In genomic region chr8:80853208-80853607, GRCm38 (mm10) we compare ENCODE assay signal across 12 mouse cellular contexts. TPM values are rescaled to one million over a fixed set of nuclear protein-coding genes. Genes with fewer than 3 reads are reported as not detected.
DNase-seq lines count a peak whose midpoint lies in the region; ATAC-seq lines count a peak whose summit lies in the region.
"Had no signal": no experiment of that assay in that cellular context is flagged by ENCODE, and none has a peak within 500 bp of the region (broad histone marks: within the 10 kb centered on the region; RNA-seq: fewer than 3 reads in every experiment).

No protein-coding gene starts in this region.

- H3K9ac ChIP-seq in kidney, embryonic 14.5 days (ENCODE audit: low read depth, low read length): no peak overlapping the region
- H3K9ac ChIP-seq in limb, embryonic 12.5 days (replicated peaks): no peak overlapping the region

- H3K36me3 ChIP-seq in kidney, embryonic 14.5 days (ENCODE audit: control insufficient read depth, insufficient read depth, low read length): no peaks in the 10 kb centered on the region
- H3K36me3 ChIP-seq in limb, embryonic 12.5 days: no peaks in the 10 kb centered on the region

- no peaks in the 10 kb centered on the region for H3K27me3 ChIP-seq in kidney, embryonic 14.5 days (ENCODE audit: control insufficient read depth, insufficient read depth, low read length)
- H3K27me3 ChIP-seq in limb, embryonic 12.5 days: no peaks in the 10 kb centered on the region

- H3K4me1 ChIP-seq in kidney, embryonic 14.5 days (ENCODE audit: control insufficient read depth, insufficient read depth, low read length): peaks cover 39% of the 10 kb centered on the region; the same call in 1 of the 2 replicates
- H3K4me1 ChIP-seq in limb, embryonic 12.5 days (replicated peaks): peaks cover 48% of the 10 kb centered on the region

- H3K4me3 ChIP-seq in kidney, embryonic 14.5 days (ENCODE audit: low read length): no peak overlapping the region
- no peak overlapping the region for H3K4me3 ChIP-seq in limb, embryonic 12.5 days (replicated peaks)
- H3K4me3 ChIP-seq: forebrain, embryonic 10.5 days; myocyte had no signal

- no peak overlapping the region for H3K4me2 ChIP-seq in kidney, embryonic 14.5 days (replicated peaks; ENCODE audit: low read depth, low read length)
- peak overlapping the region; percentile 23 for H3K4me2 ChIP-seq in limb, embryonic 12.5 days

- peak overlapping the region; percentile 37; the same call in 1 of the 2 replicates for H3K27ac ChIP-seq in kidney, embryonic 14.5 days (ENCODE audit: low read depth, low read length)
- peak overlapping the region; percentile 59; the same call in 1 of the 2 replicates for H3K27ac ChIP-seq in limb, embryonic 12.5 days
- H3K27ac ChIP-seq: forebrain, embryonic 10.5 days had no signal

- 0 out of 2 replicates have a peak, but pooled peaks have one; percentile 18 for ATAC-seq in kidney, embryonic 14.5 days (ENCODE audit: low FRiP score, low TSS enrichment)
- ATAC-seq in limb, embryonic 12.5 days (ENCODE audit: insufficient number of reproducible peaks, insufficient read depth, low FRiP score, low TSS enrichment, low read depth): no peak
- ATAC-seq: activated CD4-positive, CD25-positive, alpha-beta regulatory T cell, adult 4 months had no signal

- 65% methylated on average over 6 of the region's 6 CpGs for WGBS in kidney, embryonic 14.5 days
- 78% methylated on average over 6 of the region's 6 CpGs for WGBS in limb, embryonic 12.5 days

- DNase-seq in kidney, postnatal 14 days: no peak
- peak; percentile 55 to 57 for DNase-seq in urinary bladder, postnatal 36 days (ENCODE audit: low spot score in 2 of 2)
- DNase-seq in urinary bladder, postnatal 4 days (ENCODE audit: low spot score in 2 of 2): no peak
- no peak for DNase-seq in MN1 (ENCODE audit: low spot score)
- no peak for DNase-seq in ovary, postnatal 36 days (ENCODE audit: low spot score)
- DNase-seq: gastrocnemius, postnatal 36 days; retina, postnatal 1 day had no signal

- no peaks in the 10 kb centered on the region for H3K9me3 ChIP-seq in kidney, embryonic 14.5 days (ENCODE audit: control insufficient read depth, low read length)
- H3K9me3 ChIP-seq in limb, embryonic 12.5 days: no peaks in the 10 kb centered on the region
- H3K9me3 ChIP-seq: forebrain, embryonic 10.5 days had no signal

RNA-seq across cellular contexts. Expression of gene Gab1, which starts 27.1 kb away (rescaled TPM):
- polyA plus RNA-seq in kidney, embryonic 14.5 days (2014; fragmentation: Nextera tagmentation; extraction: Ambion mirVana): 13.1 and 26.5 TPM in 2 replicates
- polyA plus RNA-seq in limb, embryonic 12.5 days (2016; fragmentation: Nextera tagmentation; extraction: Ambion mirVana): 20.4 and 24.4 TPM in 2 replicates

Comparison
In these comparisons a context has a peak if more than half of its experiments do, and no peak if none do; other contexts are left out.
1. DNase-seq: peak in urinary bladder, postnatal 36 days (2 of 2); none in kidney, postnatal 14 days (single experiment), urinary bladder, postnatal 4 days (0 of 2), MN1 (single experiment) and ovary, postnatal 36 days (single experiment).